Mouse (Mus musculus) thymus, adult 2 months (tissue): Measurements from ENCODE around the gene Stmnd1. TPM values are rescaled to one million over a fixed set of nuclear protein-coding genes. Genes with fewer than 3 reads are reported as not detected.
"Not testable (repeated sequence)": the region's sequence is repeated elsewhere in the genome, so short reads cannot be mapped to it uniquely, and the experiment has no call there.

ENCODE experiments used
- DNase-seq: peaks from one replicate; pipeline ENCODE4 v3.0.0; 2021
- H3K27ac ChIP-seq: fragments of 200-500 bp; 2 replicates; pipeline ENCODE4 v1.5.1; 2012; ENCODE audit warnings: low read length, control low read depth; ENCODE audit not compliant: control insufficient read depth, insufficient read depth
- H3K27me3 ChIP-seq: fragments of 200-500 bp; 2 replicates; pipeline ENCODE4 v1.6.1; 2012; ENCODE audit warnings: mild to moderate bottlenecking, low read length, moderate library complexity, mixed read lengths; ENCODE audit not compliant: control insufficient read depth, insufficient read depth
- H3K36me3 ChIP-seq: fragments of 200-500 bp; 2 replicates; pipeline ENCODE4 v1.6.1; 2012; ENCODE audit warnings: mild to moderate bottlenecking, low read length, moderate library complexity; ENCODE audit not compliant: control insufficient read depth, insufficient read depth
- H3K4me1 ChIP-seq: fragments of 200-500 bp; replicated peaks from 2 replicates; pipeline ENCODE4 v1.6.1; 2012; ENCODE audit warnings: low read length; ENCODE audit not compliant: control insufficient read depth, insufficient read depth
- H3K4me3 ChIP-seq: fragments of 200-500 bp; 2 replicates; pipeline ENCODE4 v1.5.1; 2012; ENCODE audit warnings: mild to moderate bottlenecking, low read length, control low read depth, moderate library complexity; ENCODE audit not compliant: control insufficient read depth, insufficient read depth
- CTCF ChIP-seq: fragments of 200-500 bp; IDR thresholded peaks from 2 replicates; pipeline ENCODE4 v1.5.1; 2012; ENCODE audit warnings: mild to moderate bottlenecking, control low read depth, low read length, moderate library complexity, borderline replicate concordance; ENCODE audit not compliant: control insufficient read depth, poor library complexity, insufficient read depth; ENCODE audit errors: extremely low read depth
- POLR2A ChIP-seq: fragments of 200-500 bp; IDR thresholded peaks from 2 replicates; pipeline ENCODE4 v1.6.1; 2012; ENCODE audit warnings: mild to moderate bottlenecking, low read length, control low read depth, moderate library complexity; ENCODE audit not compliant: control insufficient read depth, poor library complexity, insufficient read depth; ENCODE audit errors: extremely low read depth
- WGBS: fragments of 180-500 bp; shearing (Covaris S2); methylation state at CpG from one replicate; pipeline ENCODE4 v1.1.7; 2018; 5-methylcytosine and 5-hydroxymethylcytosine counted together
- polyA plus RNA-seq: library from polyadenylated mRNA; depleted of rRNA; stranded (reverse); fragments of >200 nt; gene quantifications from 2 replicates; pipeline ENCODE4 v1.2.3, GENCODE M21; 2012; rRNA removed

Stmnd1 gene
- not detected in 2 replicates for polyA plus RNA-seq

GRCm38 (mm10) chr13:46273453-46274110 lies at the start of gene Stmnd1:
TSS of gene Stmnd1 (plus strand) at chr13:46273721.
- Histone ChIP-seq H3K4me1 (no peaks in the 10 kb centered on the region), H3K4me3 (no peak within 1 kb of the TSS), H3K36me3 (no peaks in the 10 kb centered on the region), H3K27ac (no peak within 1 kb of the TSS), H3K27me3 (no peaks in the 10 kb centered on the region; the same call in 1 of the 2 replicates)
- WGBS = 64% methylated on average over 8 of the region's 8 CpGs
- TF ChIP-seq CTCF = no peak
- TF ChIP-seq POLR2A = no peak
- no peak for DNase-seq

- TF ChIP-seq POLR2A (no peak), CTCF (no peak)
- no peak for DNase-seq
- WGBS = 96% methylated on average over 2 of the region's 2 CpGs
Measured at GRCm38 (mm10) chr13:46226956-46227355, 46.6 kb upstream of the Stmnd1 start.

GRCm38 (mm10) chr13:46227486-46227885 lies 46.0 kb upstream of the Stmnd1 start:
- H3K27me3 ChIP-seq = no peaks in the 10 kb centered on the region
- no peak overlapping the region for H3K4me3 ChIP-seq
- WGBS = 90% methylated on average over 4 of the region's 4 CpGs
- no peaks in the 10 kb centered on the region for H3K36me3 ChIP-seq
- no peaks in the 10 kb centered on the region for H3K4me1 ChIP-seq
- TF ChIP-seq CTCF = no peak
- TF ChIP-seq POLR2A = no peak
- H3K27ac ChIP-seq = no peak overlapping the region
- DNase-seq = no peak

More at GRCm38 (mm10) chr13:46226956-46227355, 46.6 kb upstream of the Stmnd1 start:
- H3K4me3 ChIP-seq = no peak overlapping the region
- H3K27me3 ChIP-seq = no peaks in the 10 kb centered on the region
- H3K4me1 ChIP-seq = no peaks in the 10 kb centered on the region
- H3K36me3 ChIP-seq = no peaks in the 10 kb centered on the region
- no peak overlapping the region for H3K27ac ChIP-seq

GRCm38 (mm10) chr13:46228750-46229149 lies 44.8 kb upstream of the Stmnd1 start:
- H3K4me3 ChIP-seq, H3K4me1 ChIP-seq, H3K36me3 ChIP-seq, DNase-seq, H3K27me3 ChIP-seq, H3K27ac ChIP-seq: not testable (repeated sequence)
- WGBS = 88% methylated on average over 1 of the region's 1 CpGs

GRCm38 (mm10) chr13:46231514-46232085 lies 41.9 kb upstream of the Stmnd1 start:
- WGBS = 92% methylated on average over 5 of the region's 5 CpGs
- H3K36me3 ChIP-seq = no peaks in the 10 kb centered on the region
- H3K27ac ChIP-seq = no peak overlapping the region
- no peaks in the 10 kb centered on the region for H3K27me3 ChIP-seq
- no peak for DNase-seq
- H3K4me1 ChIP-seq = no peaks in the 10 kb centered on the region
- TF ChIP-seq CTCF (no peak), POLR2A (no peak)
- H3K4me3 ChIP-seq = no peak overlapping the region

GRCm38 (mm10) chr13:46237723-46238349 lies 35.7 kb upstream of the Stmnd1 start:
- no peak overlapping the region for H3K4me3 ChIP-seq
- no peaks in the 10 kb centered on the region for H3K4me1 ChIP-seq
- H3K36me3 ChIP-seq = no peaks in the 10 kb centered on the region
- no peaks in the 10 kb centered on the region for H3K27me3 ChIP-seq
- H3K27ac ChIP-seq = no peak overlapping the region
- TF ChIP-seq CTCF (no peak), POLR2A (no peak)
- WGBS = 92% methylated on average over 7 of the region's 7 CpGs
- DNase-seq = no peak

- Histone ChIP-seq H3K4me3 (no peak overlapping the region), H3K36me3 (no peaks in the 10 kb centered on the region), H3K27ac (no peak overlapping the region), H3K27me3 (no peaks in the 10 kb centered on the region), H3K4me1 (no peaks in the 10 kb centered on the region)
- TF ChIP-seq CTCF (no peak), POLR2A (no peak)
- 93% methylated on average over 7 of the region's 7 CpGs for WGBS
- DNase-seq = no peak
Measured at GRCm38 (mm10) chr13:46238796-46239195, 34.7 kb upstream of the Stmnd1 start.
